Mouse (Mus musculus) thymus, postnatal 10 days (tissue): ENCODE results near the gene Frmd8.

ENCODE experiments used
- DNase-seq, 2 experiments: peaks; one replicate each; pipeline ENCODE4 v3.0.0; 2021; ENCODE audit warnings: low spot score in 2 of 2

The Frmd8 gene

DNA sequence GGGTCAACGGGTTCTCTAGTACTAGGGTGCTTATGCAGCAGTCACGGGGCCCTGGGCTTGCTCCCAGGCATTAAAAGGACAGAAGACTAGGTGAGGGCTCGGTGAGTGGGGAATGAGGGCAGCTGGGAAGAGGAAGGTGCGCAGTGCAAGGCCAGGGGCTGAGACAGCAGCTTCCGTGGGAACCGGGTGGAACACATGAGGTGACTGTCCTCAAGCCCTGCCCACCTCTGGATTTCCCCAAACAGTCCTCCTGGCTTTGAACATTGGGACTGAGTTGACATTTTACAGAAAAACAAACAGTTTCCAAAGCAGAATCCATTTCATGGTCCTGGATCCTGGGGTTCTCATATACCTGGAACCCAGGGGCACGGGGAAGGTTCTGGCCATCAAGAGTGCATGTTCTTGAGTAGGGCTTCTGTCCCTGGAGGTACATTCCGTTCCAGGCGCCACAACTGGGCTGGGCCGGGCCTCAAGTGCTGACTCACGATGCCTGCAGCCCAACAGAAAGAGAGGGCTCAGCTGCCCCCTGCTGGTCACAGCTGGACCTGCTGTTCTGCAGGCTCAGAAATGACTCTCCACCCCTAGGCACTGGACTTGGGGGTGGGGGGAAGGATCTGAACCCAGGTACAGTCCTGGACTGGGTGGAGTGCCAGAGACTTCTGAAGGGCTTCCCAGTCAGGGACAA, 25.1 kb downstream of the Frmd8 start:
- DNase-seq, result peak; percentile 83 to 93

- no peak for DNase-seq
Measured at GRCm38 (mm10) chr19:5848826-5849672, 26.0 kb downstream of the Frmd8 start.

- DNase-seq, result peak in 1 of 2 experiments; percentile 35
Measured at GRCm38 (mm10) chr19:5848032-5848825, 26.8 kb downstream of the Frmd8 start.

GRCm38 (mm10) chr19:5847306-5847796, 27.7 kb downstream of the Frmd8 start:
- no peak for DNase-seq

- DNase-seq, result peak; percentile 33 to 39
Measured at GRCm38 (mm10) chr19:5846557-5847305, 28.3 kb downstream of the Frmd8 start.

DNA sequence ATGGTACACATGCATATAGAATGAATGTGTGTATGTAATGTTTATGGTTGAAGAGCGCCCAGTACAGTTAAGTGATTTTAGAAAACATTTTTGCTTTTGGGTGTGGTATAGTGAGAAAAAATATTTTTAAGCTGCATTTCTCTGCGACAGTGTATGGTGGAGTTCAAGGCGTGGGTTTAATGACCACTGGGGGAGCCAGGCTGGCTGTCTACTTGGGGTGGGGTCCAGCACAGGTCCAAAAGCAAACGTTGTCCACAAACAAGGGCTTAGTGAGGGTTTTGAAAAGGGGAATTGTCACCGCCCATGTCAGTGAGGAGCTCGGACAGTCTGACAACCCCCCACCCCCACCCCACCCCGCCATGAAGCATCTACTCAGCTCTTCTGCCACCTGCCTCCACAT, 28.9 kb downstream of the Frmd8 start:
- no peak for DNase-seq

DNA sequence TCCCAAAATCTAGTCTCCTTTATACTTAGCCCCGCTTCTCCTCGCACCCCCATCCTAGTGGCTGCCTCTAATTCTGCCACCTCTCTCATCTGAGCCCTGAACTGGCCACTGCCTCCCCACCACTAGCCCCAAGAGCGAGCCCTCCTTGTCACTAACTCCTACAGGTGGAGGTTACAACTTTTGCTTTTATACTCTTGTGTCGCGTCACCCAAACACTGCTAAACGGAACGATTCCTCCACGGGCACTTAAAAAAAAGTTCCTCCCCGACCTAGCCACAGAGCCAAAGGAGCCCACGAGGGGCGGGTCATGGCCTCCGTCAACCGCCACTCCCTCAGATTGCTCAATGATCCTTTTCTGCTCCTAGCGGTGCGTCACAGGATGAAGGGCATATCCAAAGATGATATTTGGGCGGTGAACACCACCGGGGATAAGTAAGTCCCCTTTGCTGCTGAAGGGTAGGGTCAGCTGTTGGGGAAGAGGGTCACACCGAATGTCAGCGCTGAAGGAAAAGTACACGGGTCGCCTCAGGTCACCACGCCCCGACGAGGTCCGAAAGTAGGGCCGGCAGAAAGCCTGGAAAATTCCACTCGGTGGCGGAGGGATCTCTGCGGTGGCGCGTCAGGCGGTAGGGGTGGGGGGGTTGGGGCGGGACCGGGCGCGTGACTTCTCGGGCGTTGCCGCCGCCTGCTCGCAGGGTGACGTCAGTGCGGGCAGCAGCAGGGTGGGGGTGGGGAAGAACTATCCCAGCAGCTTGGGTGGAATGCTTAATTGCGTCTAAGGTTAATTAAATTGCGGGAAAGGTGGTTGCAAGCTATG, 29.5 kb downstream of the Frmd8 start:
- peak; percentile 94 to 95 for DNase-seq

- peak; percentile 37 to 44 for DNase-seq
Measured at GRCm38 (mm10) chr19:5844831-5845318, 30.2 kb downstream of the Frmd8 start.

DNA sequence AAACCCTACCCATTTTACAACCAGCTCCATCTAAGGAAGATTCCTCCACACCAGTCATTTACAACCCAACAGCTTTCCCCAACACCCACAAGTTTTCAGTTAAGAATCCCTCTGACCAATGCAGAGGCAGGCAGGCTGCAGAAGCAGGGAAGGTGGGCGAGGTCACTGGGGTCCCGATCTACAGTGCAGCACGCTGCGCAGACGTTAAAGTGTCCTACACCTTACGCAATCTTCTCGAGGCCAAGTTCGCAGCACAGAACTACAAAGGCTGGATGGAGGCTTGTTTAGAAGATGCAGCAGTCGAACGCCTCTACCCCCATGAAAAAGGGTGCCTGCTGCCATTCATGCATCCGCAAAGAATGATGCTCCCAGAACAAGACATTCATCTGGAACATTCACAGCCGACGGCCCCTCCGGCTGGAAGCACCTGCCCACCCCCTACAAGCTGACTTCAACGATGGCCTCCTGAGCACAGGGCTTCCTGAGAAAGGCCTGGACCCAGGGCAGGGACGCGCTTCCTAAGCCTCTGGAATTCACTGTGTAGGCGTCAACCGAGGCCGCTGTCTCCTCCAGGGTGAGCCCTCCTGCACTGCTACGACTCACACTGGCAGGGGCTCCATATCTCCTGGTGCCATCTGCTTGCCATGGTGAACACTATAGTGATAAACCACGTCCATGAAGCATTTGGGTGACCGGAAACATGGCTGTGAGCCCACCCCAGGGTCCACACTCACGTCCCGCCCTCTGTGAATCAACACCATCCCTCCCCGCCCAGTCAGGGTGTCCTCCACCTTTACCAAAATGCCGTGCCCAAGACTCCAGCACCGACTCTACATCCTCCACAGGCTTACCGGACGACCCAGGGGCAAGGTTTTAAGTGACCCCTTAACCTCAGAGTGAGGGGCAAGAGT, 31.0 kb downstream of the Frmd8 start:
- DNase-seq, result peak; percentile 23 to 31

- no peak for DNase-seq
Measured at GRCm38 (mm10) chr19:5842785-5843730, 32.0 kb downstream of the Frmd8 start.

DNA sequence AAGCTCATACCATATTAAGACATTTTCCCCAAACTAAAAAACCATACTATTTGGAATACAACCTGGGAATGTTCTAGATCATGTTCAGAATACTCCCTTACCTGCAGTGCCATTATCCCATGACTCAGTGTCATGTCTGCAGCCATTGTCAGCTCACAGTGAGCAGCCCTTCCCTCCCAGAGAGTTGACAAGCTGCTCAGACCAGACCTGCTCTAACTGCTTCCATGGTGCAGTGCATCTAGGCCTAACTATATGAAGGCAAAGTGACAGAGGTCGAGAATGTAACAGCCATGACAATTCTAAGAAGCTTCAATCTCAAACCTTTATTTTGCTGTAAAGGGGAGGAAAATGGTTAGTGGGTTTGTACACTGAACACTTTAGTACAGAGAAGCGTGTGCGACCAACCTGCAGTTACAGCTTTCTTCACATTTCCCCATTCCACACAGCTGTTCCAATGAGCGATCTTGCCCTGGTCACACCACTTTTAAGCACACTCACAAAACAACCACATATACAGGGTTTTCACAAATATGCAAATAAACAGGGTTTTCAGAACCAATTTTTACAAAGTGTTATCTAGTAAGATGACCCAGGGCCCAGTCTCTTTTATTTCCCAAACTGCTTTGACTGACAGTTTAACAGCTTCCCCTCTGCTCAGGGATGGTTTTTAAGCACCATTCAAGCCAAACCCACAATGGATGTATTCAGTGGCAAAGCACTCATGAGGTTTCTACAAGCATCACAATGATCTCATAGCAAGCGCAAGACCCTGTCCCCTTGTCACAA, 32.9 kb downstream of the Frmd8 start:
- DNase-seq, result no peak

GRCm38 (mm10) chr19:5841389-5841946, 33.6 kb downstream of the Frmd8 start:
- DNase-seq, result no peak

DNA sequence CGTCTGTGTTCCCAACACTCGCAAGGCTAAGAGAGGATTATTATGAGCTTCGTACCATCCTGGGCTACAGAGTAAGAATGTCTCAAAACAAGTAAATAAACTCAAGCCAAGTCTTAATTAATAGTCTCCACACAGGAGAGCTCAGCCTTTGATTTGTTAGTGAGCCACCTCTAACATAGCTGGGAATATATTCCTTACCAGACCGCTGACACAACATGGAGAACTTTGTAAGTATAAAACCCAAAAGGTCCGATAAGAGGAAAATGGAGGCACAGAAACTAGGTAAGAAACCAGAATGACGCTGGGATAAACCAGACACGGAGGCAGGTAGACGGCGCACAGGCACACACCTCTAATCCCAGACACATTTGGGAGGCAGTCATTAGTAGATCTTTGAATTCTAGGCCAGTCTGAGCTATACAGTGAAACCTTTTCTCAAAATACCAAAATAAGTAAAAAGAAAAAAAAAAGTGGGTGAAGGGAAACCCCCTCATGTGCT, 34.1 kb downstream of the Frmd8 start:
- no peak for DNase-seq

DNA sequence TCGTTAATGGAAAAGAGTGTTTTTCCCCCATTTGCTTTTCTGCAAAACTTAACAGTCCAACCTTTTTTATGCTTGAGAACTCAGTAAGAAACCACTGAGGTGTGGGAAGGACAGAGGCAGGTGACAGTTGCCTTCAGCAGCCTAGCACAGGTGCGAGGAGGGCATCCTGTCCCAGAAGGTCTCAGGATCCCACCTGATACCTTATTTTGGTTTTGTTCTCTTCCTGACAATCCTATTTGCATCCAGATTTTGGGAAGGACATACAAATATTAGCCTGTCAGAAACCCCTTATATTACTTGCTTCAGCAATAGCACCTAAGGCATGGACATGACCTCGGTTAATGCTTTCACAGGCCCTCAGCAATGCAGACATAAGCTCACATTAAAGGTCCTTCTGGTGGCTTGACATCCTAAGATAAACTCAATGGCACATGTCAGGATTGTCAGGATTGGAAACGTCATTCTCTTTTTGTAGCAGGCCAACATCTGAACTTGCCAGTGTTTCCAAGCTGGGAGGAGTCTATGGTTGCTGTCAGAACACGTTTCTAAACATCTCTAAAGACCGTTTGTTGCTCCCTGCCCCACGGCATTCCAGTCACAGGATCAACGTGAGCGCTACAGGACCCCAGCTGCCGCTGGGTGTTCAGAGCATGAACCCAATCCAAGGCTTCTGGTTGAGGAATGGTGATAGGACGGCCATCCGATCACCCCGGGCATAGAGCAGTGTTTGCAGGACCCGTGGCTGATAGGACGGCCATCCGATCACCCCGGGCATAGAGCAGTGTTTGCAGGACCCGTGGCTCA, 34.8 kb downstream of the Frmd8 start:
- no peak for DNase-seq

GRCm38 (mm10) chr19:5839317-5840085, 35.6 kb downstream of the Frmd8 start:
- no peak for DNase-seq
